Mouse (Mus musculus) cerebellum, adult 8-10 months (tissue): Measurements from ENCODE around the gene Tbl1x.
"Not testable (repeated sequence)": the region's sequence is repeated elsewhere in the genome, so short reads cannot be mapped to it uniquely, and the experiment has no call there.

Source experiments
- DNase-seq: peaks from one replicate; pipeline ENCODE4 v3.0.0; 2022

The Tbl1x gene

GRCm38 (mm10) chrX:77510371-77511300 is at the start of gene Tbl1x:
TSS of gene Tbl1x (plus strand) at chrX:77511013.
- DNase-seq: peak; percentile 66

DNA sequence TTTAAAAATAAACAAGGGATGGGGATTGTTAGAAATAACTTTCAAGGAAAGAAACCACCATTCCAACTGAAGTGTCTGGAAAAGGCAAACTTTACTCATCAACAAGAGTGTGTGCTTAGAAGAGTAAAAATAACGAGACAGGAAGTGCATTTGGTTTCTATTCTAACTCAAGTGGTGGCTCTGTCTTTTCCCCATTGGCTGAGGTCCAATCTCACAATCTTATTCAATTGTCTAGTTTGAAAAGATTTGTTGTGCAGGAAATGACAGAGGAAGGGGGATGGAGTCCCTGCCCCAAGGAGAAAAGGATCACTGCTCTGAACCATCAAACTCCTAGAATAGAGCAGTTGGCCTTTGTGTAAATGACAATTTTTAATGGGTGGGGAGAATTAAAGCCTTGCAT is 41.6 kb upstream of the Tbl1x start:
- no peak for DNase-seq

- DNase-seq: no peak
These were observed 38.0 kb upstream of the Tbl1x start for GRCm38 (mm10) chrX:77472858-77473257.

DNA sequence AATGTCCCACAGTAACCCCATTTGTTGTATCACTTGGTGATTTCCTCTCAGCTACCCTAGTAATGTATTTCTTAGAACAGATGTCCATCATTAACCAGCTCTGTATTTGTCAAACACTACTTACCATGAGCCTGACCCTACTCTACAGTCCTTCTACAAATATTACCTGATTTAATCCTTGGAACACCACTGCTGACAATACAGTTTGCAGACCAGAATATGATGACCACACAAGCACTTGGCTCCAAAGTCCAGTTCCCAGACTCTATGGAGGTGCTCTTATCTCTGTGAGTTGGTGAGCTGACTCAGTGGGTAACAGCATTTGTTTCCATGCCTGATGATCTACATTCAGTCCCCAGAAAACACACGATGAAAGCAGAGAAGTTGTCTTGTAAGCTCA is 37.3 kb upstream of the Tbl1x start:
- no peak for DNase-seq

GRCm38 (mm10) chrX:77474551-77474950 is 36.3 kb upstream of the Tbl1x start:
- DNase-seq: no peak

GRCm38 (mm10) chrX:77477526-77477925 is 33.3 kb upstream of the Tbl1x start:
- no peak for DNase-seq

DNA sequence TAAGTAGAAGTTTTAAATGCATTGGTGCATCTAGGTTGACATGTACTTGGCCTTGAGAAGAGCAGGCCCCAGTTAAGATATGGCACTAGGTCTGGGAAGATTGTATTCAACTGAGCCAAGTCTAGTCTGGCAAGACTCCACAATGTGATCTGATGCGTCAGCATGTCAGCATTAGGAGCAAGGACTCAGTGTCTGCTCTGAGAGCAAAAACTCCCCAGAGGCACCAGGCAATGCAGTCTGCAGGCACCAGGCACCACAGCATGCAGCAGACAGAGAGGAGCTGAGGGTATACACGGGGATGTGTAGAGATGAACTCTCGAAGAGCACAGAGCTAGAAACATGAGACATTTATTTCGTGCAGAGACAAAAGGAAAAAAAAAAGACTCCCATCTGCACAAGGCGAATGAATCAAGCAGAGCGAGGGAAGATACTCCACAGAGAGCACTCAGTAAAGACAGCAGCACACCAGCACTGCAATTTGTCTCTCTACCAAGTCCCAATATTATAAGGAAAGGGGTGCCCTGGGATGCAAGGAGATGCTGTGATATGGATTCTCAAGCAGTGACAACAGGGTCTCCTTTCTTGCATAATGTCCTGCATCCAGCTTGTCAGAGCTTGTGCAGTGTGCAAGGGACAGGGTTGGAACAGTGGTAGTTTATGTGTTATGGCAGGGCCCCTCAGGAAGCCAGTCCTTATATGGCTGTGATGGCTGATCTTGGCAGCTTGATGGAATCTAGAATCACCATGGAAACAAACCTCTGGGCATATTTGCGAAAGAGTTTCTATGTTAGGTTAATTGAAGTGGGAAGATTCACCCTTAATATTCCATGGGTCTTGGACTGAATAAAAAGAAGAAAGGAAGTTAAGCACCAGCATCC is 22.7 kb upstream of the Tbl1x start:
- no peak for DNase-seq

DNA sequence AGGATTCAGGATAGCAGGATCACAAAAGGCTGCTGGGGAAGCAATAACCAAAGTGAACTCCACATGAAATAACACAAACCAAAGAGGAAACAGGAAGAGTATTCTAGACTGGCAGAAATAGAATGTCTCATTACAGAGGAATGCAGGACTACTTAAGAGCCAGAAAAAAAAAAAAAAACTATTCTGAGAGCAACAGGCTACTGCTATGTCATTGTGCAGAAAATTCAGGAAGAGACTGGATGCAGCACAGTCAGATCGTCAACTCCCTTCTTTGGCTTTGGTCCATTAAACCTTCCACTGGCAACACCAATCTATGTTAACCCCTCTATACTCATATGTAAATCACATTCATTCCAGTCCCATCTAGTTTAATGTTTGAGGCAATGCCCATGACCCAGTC is 20.7 kb upstream of the Tbl1x start:
- DNase-seq: no peak

DNA sequence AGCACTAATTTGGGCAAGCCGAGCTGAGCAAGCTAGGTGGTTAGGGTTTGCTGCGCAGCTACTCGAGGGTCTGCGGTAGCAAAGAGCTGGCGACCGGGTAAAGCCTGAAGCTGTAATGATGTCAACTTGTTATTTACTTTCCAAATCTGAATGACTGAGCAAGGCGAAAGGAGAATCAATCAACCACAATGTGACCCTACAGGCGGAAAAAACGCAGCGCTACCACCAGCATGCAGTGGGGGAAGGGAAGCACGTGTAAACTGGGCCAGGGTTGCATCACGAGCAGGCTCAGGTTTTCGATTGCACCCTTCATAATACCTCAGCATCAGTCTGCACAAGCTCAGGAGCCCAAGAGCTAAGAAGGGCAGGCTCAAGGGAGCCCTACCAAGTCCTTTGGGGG is 1.7 kb upstream of the Tbl1x start:
- DNase-seq: peak; percentile 74

GRCm38 (mm10) chrX:77509776-77510175 is 1.0 kb upstream of the Tbl1x start:
- DNase-seq: peak; percentile 24

- peak; percentile 37 for DNase-seq
These were observed 634 bp downstream of the Tbl1x start for GRCm38 (mm10) chrX:77511301-77511993.

GRCm38 (mm10) chrX:77511994-77512485 is 1.2 kb downstream of the Tbl1x start:
- no peak for DNase-seq

DNA sequence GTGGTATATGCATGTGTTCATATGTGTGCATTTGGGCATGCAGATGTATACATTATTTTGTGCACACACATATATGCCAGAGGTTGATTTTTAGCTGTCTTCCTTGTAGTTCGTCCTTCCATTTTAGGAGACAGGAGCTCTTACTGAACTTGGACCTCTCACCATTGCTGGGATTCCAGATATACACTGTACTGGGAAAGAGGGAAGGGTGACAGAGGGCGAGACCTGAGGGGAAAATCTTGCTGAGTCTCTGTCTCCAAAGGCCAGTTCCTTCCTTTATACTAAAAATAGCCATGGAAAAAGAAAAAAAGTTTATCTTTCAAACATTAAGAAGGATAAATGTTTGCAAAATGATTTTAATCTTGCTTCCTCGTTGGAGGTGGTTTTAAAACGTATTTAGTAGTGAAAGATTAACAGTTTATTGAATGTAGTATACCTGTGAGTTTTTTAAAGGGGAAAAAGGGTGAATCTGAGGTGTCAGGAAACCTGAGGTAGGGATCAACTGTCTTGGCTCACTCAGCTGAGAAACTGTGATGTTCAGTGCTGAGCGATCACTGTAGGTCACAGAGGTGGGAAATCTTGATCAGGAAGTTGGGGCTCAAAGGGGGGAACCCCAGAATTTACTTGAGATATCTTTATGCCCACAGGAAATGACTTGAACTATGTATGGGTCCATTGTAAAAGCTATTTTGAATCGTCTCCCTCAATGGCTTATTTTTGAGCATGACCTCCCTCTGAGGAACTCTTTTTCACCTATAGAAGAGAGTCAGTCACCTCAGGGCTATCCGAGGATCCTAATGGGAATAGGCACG is 6.7 kb downstream of the Tbl1x start:
- no peak for DNase-seq

- DNase-seq: no peak
These were observed 8.1 kb downstream of the Tbl1x start for GRCm38 (mm10) chrX:77518929-77519328.

GRCm38 (mm10) chrX:77522842-77523375 is 12.1 kb downstream of the Tbl1x start:
- DNase-seq: no peak

DNA sequence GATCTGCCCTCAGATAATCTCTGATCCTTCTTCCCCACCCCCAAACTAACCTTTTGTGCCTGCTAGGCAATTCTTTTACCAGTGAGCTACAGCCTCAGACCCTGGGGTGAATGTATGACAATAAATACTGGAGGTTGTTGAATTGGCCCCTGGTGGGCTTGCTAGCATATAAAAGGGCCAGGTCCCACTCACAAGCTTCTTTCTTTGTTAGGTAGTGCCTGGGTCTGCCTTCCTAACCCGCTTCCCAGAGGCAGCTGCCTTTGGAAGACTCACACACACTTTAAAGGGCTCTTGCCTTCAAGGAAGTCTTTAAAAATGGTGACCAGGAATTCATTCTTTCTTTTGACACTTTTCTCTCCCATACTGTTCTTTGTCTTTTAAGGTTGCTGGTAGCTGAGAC is 14.4 kb downstream of the Tbl1x start:
- DNase-seq: no peak

DNA sequence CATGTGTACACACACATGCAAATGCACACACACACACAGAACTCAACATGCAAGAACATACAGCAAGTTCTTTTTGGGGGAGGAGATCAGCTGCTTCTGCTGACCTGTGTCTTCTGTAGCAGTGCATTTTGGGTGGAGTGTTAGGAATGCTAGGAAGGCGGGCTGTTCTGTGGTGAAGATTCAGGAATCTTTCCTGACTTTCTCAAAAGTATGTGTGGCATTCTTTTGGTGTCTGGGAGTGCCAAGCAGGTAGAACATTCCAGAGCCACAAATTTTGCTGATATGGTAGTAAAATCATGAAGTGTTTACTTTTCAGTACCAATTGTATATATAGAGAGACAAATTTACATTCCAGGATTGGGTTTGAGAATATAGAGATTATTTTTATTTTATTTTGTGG is 17.6 kb downstream of the Tbl1x start:
- DNase-seq: no peak

DNA sequence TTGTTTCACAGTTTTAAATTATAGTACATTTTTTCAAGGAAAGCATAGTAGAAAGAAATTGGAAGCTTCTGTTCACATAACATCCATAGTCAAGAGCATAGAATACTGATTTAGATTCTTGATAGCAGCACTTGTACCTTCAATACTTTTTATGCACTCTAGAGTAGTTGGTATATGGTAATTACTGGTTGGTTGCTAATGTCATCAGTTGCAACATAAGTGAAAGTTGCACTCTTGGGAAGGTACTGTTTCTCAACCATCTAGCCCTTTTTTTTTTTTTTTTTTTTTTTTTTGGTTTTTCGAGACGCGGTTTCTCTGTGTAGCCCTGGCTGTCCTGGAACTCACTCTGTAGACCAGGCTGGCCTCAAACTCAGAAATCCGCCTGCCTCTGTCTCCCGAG is 20.2 kb downstream of the Tbl1x start:
- no peak for DNase-seq

DNA sequence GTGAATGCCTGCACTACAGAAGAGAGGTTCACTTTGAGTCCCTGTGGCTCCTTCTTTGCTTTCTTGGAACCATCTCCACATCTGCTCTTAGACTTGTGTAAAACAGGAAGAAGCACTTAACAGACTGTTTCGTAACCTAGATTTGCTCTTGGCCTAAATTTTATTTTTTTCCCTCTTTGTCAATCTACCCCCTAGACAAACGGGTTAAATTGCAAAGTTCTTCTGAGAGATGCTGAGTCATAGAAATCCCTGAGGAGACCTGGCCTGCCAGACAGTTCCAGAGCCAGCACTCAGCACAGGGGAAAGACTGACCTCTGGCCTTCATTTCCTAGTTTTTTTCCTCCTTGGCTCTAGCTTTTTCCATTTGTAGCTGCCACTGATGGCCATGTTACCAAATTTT is 23.1 kb downstream of the Tbl1x start:
- no peak for DNase-seq

GRCm38 (mm10) chrX:77539770-77540169 is 29.0 kb downstream of the Tbl1x start:
- DNase-seq: not testable (repeated sequence)

GRCm38 (mm10) chrX:77544003-77544402 is 33.2 kb downstream of the Tbl1x start:
- no peak for DNase-seq

GRCm38 (mm10) chrX:77544550-77544949 is 33.7 kb downstream of the Tbl1x start:
- DNase-seq: no peak
